Mouse (Mus musculus): ENCODE data around the gene Gm21731. TPM values are rescaled to one million over a fixed set of nuclear protein-coding genes. Genes with fewer than 3 reads are reported as not detected.
"Not testable (repeated sequence)": the region's sequence is repeated elsewhere in the genome, so short reads cannot be mapped to it uniquely, and the experiment has no call there.

The Gm21731 gene
- polyA plus RNA-seq, 1 experiment from 2014 or later: not detected

- not testable (repeated sequence) for H3K9ac ChIP-seq (replicated peaks); H3K27ac ChIP-seq (replicated peaks); H3K4me2 ChIP-seq (replicated peaks); H3K4me3 ChIP-seq; H3K36me3 ChIP-seq; H3K9me3 ChIP-seq; H3K4me1 ChIP-seq; ATAC-seq (replicated peaks); H3K27me3 ChIP-seq
- 26% methylated on average over 2 of the region's 2 CpGs for WGBS
Observed at GRCm38 (mm10) chr13:120277837-120278236, 38.9 kb downstream of the Gm21731 start.

- ATAC-seq (replicated peaks): no peak
- 92% methylated on average over 9 of the region's 9 CpGs for WGBS
- Histone ChIP-seq H3K4me1 (no peaks in the 10 kb centered on the region), H3K27me3 (no peaks in the 10 kb centered on the region), H3K9me3 (no peaks in the 10 kb centered on the region), H3K36me3 (no peaks in the 10 kb centered on the region), H3K27ac (replicated peaks) (no peak overlapping the region), H3K9ac (replicated peaks) (no peak overlapping the region), H3K4me3 (no peak overlapping the region), H3K4me2 (replicated peaks) (no peak overlapping the region)
Observed at GRCm38 (mm10) chr13:120278784-120279183, 39.9 kb downstream of the Gm21731 start.

Other genes with a start within 250 kb of the Gm21731 start
- gene Gm36079, start 212.1 kb upstream of the Gm21731 start, polyA plus RNA-seq (2015; fragmentation: Nextera tagmentation; extraction: Ambion mirVana): not detected in 2 replicates
- 0.27 TPM in 1 of 2 replicates, not detected in the other for gene Gm21188, start 186.9 kb upstream of the Gm21731 start, polyA plus RNA-seq (2015; fragmentation: Nextera tagmentation; extraction: Ambion mirVana)
- not detected in 2 replicates for gene Gm20767, start 98.9 kb upstream of the Gm21731 start, polyA plus RNA-seq (2015; fragmentation: Nextera tagmentation; extraction: Ambion mirVana)
- not detected in 2 replicates for gene Gm21818, start 66.7 kb upstream of the Gm21731 start, polyA plus RNA-seq (2015; fragmentation: Nextera tagmentation; extraction: Ambion mirVana)
- not detected in 2 replicates for gene Gm21762, start 23.2 kb upstream of the Gm21731 start, polyA plus RNA-seq (2015; fragmentation: Nextera tagmentation; extraction: Ambion mirVana)
- not detected in 2 replicates for gene AF067061, start 24.0 kb downstream of the Gm21731 start, polyA plus RNA-seq (2015; fragmentation: Nextera tagmentation; extraction: Ambion mirVana)
- not detected in 2 replicates for gene BC147527, start 61.3 kb downstream of the Gm21731 start, polyA plus RNA-seq (2015; fragmentation: Nextera tagmentation; extraction: Ambion mirVana)
- not detected in 2 replicates for gene Tcstv3, start 77.8 kb downstream of the Gm21731 start, polyA plus RNA-seq (2015; fragmentation: Nextera tagmentation; extraction: Ambion mirVana)